Mouse (Mus musculus): ENCODE data around the gene Casp3. TPM values are rescaled to one million over a fixed set of nuclear protein-coding genes. Genes with fewer than 3 reads are reported as not detected.
A peak's percentile ranks its signal among the peaks of the same experiment; 100 is the strongest.

Casp3 gene
- total RNA-seq, 2 experiments from 2014 or later: 9.1 to 9.7 TPM

- DNase-seq (ENCODE audit: low spot score in 2 of 2): no peak
These were observed 13.5 kb upstream of the Casp3 start for GRCm38 (mm10) chr8:46603587-46603986.

- DNase-seq (ENCODE audit: low spot score in 2 of 2): no peak
These were observed 10.2 kb upstream of the Casp3 start for GRCm38 (mm10) chr8:46606930-46607329.

- DNase-seq (ENCODE audit: low spot score in 2 of 2): no peak
These were observed 5.5 kb upstream of the Casp3 start for GRCm38 (mm10) chr8:46611557-46611956.

- DNase-seq (ENCODE audit: low spot score in 2 of 2): no peak
These were observed 4.2 kb upstream of the Casp3 start for GRCm38 (mm10) chr8:46612913-46613312.

GRCm38 (mm10) chr8:46613377-46613776 is 3.7 kb upstream of the Casp3 start:
- DNase-seq (ENCODE audit: low spot score in 2 of 2): no peak

- no peak for DNase-seq (ENCODE audit: low spot score in 2 of 2)
These were observed 1.2 kb upstream of the Casp3 start for GRCm38 (mm10) chr8:46615936-46616335.

- DNase-seq (ENCODE audit: low spot score in 2 of 2): no peak
These were observed 864 bp downstream of the Casp3 start for GRCm38 (mm10) chr8:46617690-46618620.

GRCm38 (mm10) chr8:46618639-46619320 is 1.7 kb downstream of the Casp3 start:
- DNase-seq (ENCODE audit: low spot score in 2 of 2): no peak

GRCm38 (mm10) chr8:46622446-46623270 is 5.6 kb downstream of the Casp3 start:
- DNase-seq (ENCODE audit: low spot score in 2 of 2): no peak

- no peak for DNase-seq (ENCODE audit: low spot score in 2 of 2)
These were observed 8.1 kb downstream of the Casp3 start for GRCm38 (mm10) chr8:46625166-46625565.

GRCm38 (mm10) chr8:46626642-46627041 is 9.6 kb downstream of the Casp3 start:
- no peak for DNase-seq (ENCODE audit: low spot score in 2 of 2)

- no peak for DNase-seq (ENCODE audit: low spot score in 2 of 2)
These were observed 10.8 kb downstream of the Casp3 start for GRCm38 (mm10) chr8:46627881-46628280.

GRCm38 (mm10) chr8:46628645-46629044 is 11.6 kb downstream of the Casp3 start:
- DNase-seq (ENCODE audit: low spot score in 2 of 2): no peak

GRCm38 (mm10) chr8:46630422-46630821 is 13.3 kb downstream of the Casp3 start:
- DNase-seq (ENCODE audit: low spot score in 2 of 2): no peak

- DNase-seq (ENCODE audit: low spot score in 2 of 2): no peak
These were observed 13.8 kb downstream of the Casp3 start for GRCm38 (mm10) chr8:46630932-46631331.

- DNase-seq (ENCODE audit: low spot score in 2 of 2): peak in 1 of 2 experiments; percentile 15
These were observed 22.0 kb downstream of the Casp3 start for GRCm38 (mm10) chr8:46639010-46639571.

- DNase-seq (ENCODE audit: low spot score in 2 of 2): no peak
These were observed 22.8 kb downstream of the Casp3 start for GRCm38 (mm10) chr8:46639852-46640251.

- DNase-seq (ENCODE audit: low spot score in 2 of 2): no peak
These were observed 24.2 kb downstream of the Casp3 start for GRCm38 (mm10) chr8:46641272-46641671.

GRCm38 (mm10) chr8:46648421-46648820 is 31.3 kb downstream of the Casp3 start:
- no peak for DNase-seq (ENCODE audit: low spot score in 2 of 2)

GRCm38 (mm10) chr8:46651872-46652271 is 34.8 kb downstream of the Casp3 start:
- no peak for DNase-seq (ENCODE audit: low spot score in 2 of 2)

GRCm38 (mm10) chr8:46655919-46656318 is 38.8 kb downstream of the Casp3 start:
- no peak for DNase-seq (ENCODE audit: low spot score in 2 of 2)
